Mouse (Mus musculus): ENCODE measurements around the gene Inhbc. TPM values are rescaled to one million over a fixed set of nuclear protein-coding genes. Genes with fewer than 3 reads are reported as not detected.

Inhbc gene
- polyA plus RNA-seq (2012; rRNA removed), result 0.09 and 0.10 TPM in 2 replicates

DNA sequence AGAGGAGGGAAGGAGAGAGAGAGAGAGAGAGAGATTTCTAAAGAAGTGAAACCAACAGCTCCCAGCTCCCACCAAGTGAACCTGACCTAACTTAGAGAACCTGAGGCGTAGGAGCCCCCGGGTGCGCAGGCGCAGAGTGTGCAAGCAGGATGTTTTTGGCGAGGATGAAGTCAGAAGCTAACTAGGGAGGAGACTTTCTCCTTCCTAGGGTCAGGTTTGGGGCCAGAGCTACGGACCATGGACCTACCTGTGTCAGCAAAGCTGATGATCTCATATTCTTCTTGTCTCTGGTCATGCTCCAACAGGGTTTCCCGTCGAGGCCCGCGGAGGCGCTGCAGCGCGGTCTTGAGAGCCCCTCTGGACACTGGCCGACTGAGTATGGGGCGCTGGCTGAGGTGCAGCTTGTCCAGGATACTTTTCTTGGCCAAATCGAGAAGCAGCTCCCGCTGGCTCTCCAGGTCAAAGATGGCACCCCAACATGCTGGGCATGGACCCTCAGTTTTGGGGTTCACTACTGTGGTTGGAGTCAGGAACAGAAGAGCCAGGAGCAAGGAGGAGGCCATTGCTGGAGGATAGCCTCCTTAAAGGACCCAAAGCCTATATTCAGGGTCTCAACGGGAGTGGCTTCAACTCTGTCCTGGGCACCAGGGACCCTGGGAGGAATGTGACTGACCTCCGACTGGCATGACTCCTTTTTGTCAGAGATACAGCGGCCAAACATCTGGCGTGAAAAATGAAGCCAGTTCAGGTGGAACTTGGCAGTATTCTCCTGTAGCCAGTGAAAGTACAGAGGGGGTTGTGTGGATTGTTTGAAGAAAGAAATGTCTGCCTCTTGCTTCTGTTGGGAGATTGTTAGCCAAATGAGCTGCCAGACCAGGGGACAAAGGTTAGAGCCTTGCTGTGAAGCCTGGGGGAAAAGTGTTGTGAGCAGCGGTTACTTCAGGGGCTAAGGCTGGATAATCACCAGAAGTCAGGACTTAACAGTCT lies at the start of gene Inhbc:
Inhbc (minus strand) TSS at position 598 of the 987 bp plus-strand sequence.

GRCm38 (mm10) chr10:127380251-127380691 lies 10.0 kb upstream of the Inhbc start, which contains the start of gene R3hdm2:
R3hdm2 (plus strand) TSS chr10:127380327.

GRCm38 (mm10) chr10:127353909-127354895 lies 16.0 kb downstream of the Inhbc start, which contains the start of gene Inhbe:
Inhbe (minus strand) TSS chr10:127354411.

DNA sequence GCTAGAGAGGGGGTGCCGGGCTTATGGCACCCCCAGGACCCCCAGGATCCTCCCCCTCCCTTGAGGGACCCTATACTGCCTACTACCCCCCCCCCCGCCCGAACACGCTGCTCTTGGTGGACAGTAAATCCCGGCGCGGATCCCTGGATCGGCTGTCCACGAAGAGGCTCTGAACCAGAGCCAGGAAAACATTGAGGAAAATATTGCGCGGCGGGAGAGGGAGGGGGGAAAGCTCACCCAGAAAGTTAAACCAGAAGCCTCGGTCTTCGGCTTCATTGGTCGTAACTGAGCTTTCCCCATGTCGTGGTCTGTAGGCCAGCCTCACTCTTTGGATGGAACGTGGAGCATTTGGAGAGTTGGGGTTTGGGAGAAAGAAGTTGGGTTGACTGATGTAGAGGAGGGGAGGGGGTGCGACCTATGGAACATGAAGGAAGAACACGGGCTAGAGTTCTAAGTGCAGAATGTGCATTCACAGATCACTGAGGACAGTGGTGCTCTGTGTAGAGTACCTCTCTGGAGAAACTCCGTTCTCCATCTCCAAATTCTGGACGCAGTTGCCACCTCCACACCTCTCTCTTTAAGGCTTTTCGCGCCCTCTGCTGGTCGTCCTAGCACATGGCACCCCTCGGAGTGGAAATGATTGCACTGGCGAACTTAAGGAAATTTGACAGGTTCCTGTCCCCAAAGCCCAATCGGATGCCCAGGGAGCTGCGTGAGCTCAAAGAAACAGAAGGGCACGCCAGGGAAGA lies 28.2 kb downstream of the Inhbc start, which contains the start of gene Gli1:
Gli1 (minus strand) TSS at position 84 of the 749 bp plus-strand sequence.

DNA sequence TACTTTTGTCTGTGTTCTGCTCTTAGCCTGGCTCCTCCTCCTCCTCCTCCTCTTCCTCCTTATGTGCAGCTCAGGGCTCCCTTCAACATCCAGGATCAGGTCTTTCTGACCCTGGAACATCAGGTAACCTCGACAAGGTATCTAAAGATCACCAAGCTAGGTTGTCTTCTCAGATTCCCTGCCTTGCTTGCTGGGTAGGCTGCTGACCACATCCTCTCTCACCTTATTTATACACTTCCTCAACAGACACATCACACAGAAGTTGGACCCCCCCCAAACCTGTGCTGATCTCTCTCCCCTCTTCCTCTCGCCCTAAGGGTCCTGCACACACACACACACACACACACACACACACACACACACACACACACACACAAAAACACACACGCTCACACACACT lies 48.6 kb downstream of the Inhbc start, which contains the start of gene Arhgap9:
Arhgap9 (plus strand) TSS at position 344 of the 400 bp plus-strand sequence.

DNA sequence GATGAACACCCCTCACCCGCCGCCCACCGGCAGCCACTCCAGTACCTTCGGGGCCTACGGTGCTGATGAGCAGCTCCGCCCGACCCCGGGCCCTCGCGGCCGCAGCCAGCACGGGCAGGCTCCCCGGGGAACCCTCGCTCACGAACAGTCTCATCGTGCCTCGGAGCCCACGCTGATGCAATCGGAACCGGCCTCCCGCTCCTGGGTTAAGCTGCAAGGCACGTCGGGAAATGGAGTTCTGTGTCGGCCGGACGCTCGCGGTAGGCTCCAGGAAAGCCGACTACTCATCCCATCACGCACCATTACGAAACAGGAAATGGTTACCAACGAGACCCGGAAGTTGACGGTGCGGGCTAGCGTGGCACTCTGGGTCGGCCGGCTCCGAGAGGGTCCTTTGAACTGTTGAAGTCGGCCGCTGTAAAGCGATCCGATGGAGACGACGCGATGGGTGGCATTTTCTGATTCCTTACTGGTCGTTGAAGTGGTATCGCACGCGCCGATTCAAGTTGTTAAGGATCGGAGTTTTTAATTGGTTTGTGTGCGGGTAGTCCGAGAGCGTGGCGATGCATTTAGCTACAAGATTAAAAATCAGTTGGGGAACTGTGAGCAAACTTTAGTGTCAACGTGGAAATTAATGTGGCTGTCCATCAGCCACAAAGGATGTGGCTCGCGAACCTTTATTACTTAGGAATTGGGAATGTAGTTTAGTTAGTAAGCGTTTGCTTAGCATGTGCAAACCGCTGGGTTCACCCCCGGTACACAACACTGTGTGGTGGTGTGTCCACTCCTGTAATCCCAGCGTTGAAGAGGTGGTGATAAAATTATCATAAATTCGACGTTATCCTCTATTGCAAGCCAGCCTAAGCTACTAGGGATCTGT lies 58.5 kb downstream of the Inhbc start, which contains the start of gene Mars:
Mars (minus strand) TSS at position 311 of the 880 bp plus-strand sequence.

Other genes starting within 250 kb of the Inhbc start
- 44.9 and 55.6 TPM in 2 replicates for gene Os9, start 249.3 kb downstream of the Inhbc start, polyA plus RNA-seq (2012; rRNA removed)
- gene B4galnt1, start 205.2 kb downstream of the Inhbc start, polyA plus RNA-seq (2012; rRNA removed), result 169 and 171 TPM in 2 replicates
- 0.96 and 2.6 TPM in 2 replicates for gene Slc26a10, start 189.8 kb downstream of the Inhbc start, polyA plus RNA-seq (2012; rRNA removed)
- gene Arhgef25, start 180.3 kb downstream of the Inhbc start, polyA plus RNA-seq (2012; rRNA removed), result 25.7 and 29.5 TPM in 2 replicates
- gene Dtx3, start 174.7 kb downstream of the Inhbc start, polyA plus RNA-seq (2012; rRNA removed), result 49.2 and 63.1 TPM in 2 replicates
- 16.3 and 17.7 TPM in 2 replicates for gene Pip4k2c, start 158.8 kb downstream of the Inhbc start, polyA plus RNA-seq (2012; rRNA removed)
- 1.4 and 3.6 TPM in 2 replicates for gene Kif5a, start 107.1 kb downstream of the Inhbc start, polyA plus RNA-seq (2012; rRNA removed)
- gene Dctn2, start 104.1 kb downstream of the Inhbc start, polyA plus RNA-seq (2012; rRNA removed), result 108 and 112 TPM in 2 replicates
- 35.2 and 37.4 TPM in 2 replicates for gene Mbd6, start 81.4 kb downstream of the Inhbc start, polyA plus RNA-seq (2012; rRNA removed)
- 31.8 and 34.2 TPM in 2 replicates for gene Mars, start 58.6 kb downstream of the Inhbc start, polyA plus RNA-seq (2012; rRNA removed)
- gene Arhgap9, start 48.5 kb downstream of the Inhbc start, polyA plus RNA-seq (2012; rRNA removed), result 1.1 and 2.8 TPM in 2 replicates
- 5.7 and 9.6 TPM in 2 replicates for gene Gli1, start 28.5 kb downstream of the Inhbc start, polyA plus RNA-seq (2012; rRNA removed)
- not detected in 2 replicates for gene Inhbe, start 16.0 kb downstream of the Inhbc start, polyA plus RNA-seq (2012; rRNA removed)
- 64.7 and 74.9 TPM in 2 replicates for gene R3hdm2, start 9.9 kb upstream of the Inhbc start, polyA plus RNA-seq (2012; rRNA removed)
- gene Stac3, start 131.3 kb upstream of the Inhbc start, polyA plus RNA-seq (2012; rRNA removed), result 2.1 and 3.9 TPM in 2 replicates
- gene Ndufa4l2, start 144.5 kb upstream of the Inhbc start, polyA plus RNA-seq (2012; rRNA removed), result 28.4 and 32.1 TPM in 2 replicates
- 34.0 and 35.9 TPM in 2 replicates for gene Shmt2, start 152.0 kb upstream of the Inhbc start, polyA plus RNA-seq (2012; rRNA removed)
- 0.22 and 0.43 TPM in 2 replicates for gene Nxph4, start 164.1 kb upstream of the Inhbc start, polyA plus RNA-seq (2012; rRNA removed)